8 mouse cellular contexts compared by ENCODE assay signal in genomic region chr8:107221924-107222851, GRCm38 (mm10).
DNase-seq lines count a peak whose midpoint lies in the region; ATAC-seq and TF ChIP-seq lines count a peak whose summit lies in the region.

No protein-coding gene starts in this region.

- H3K9ac ChIP-seq in MEL (ENCODE audit: control insufficient read depth, low read depth, low read length, poor library complexity, severe bottlenecking): peak overlapping the region; percentile 56
- no peak overlapping the region for H3K9ac ChIP-seq in liver, embryonic 11.5 days (ENCODE audit: low read depth, low read length)
- H3K9ac ChIP-seq in intestine, embryonic 15.5 days: no peak overlapping the region
- H3K9ac ChIP-seq in midbrain, embryonic 13.5 days (replicated peaks): no peak overlapping the region

- no peak overlapping the region for H3K4me2 ChIP-seq in liver, embryonic 11.5 days
- H3K4me2 ChIP-seq in intestine, embryonic 15.5 days (replicated peaks): no peak overlapping the region
- no peak overlapping the region for H3K4me2 ChIP-seq in midbrain, embryonic 13.5 days (replicated peaks)

- no peak for TF ChIP-seq CTCF in MEL (IDR thresholded peaks at IDR 0.05 in 2 of 3, conservative IDR thresholded peaks at IDR 0.05 in 1 of 3; ENCODE audit: control insufficient read depth in 1 of 3, insufficient read depth in 1 of 3, low read depth in 2 of 3, low read length in 3 of 3, poor library complexity in 1 of 3, severe bottlenecking in 1 of 3)

- peak; percentile 89 for DNase-seq in MEL (ENCODE audit: low read depth, low spot score)
- peak; percentile 88 to 94 for DNase-seq in adrenal gland, adult (ENCODE audit: inconsistent age in 2 of 2, low spot score in 1 of 2)
- peak; percentile 57 for DNase-seq in heart, adult 8-10 months (ENCODE audit: low spot score)
- DNase-seq in liver, embryonic 11.5 days (ENCODE audit: low spot score): no peak
- no peak for DNase-seq in cerebellum, adult 11 months
- no peak for DNase-seq in gastrocnemius, postnatal 25 days

- H3K9me3 ChIP-seq in MEL (replicated peaks; ENCODE audit: insufficient read depth, low read length): no peaks in the 10 kb centered on the region
- H3K9me3 ChIP-seq in liver, embryonic 11.5 days (ENCODE audit: control insufficient read depth, low read length): no peaks in the 10 kb centered on the region
- H3K9me3 ChIP-seq in intestine, embryonic 15.5 days: no peaks in the 10 kb centered on the region
- no peaks in the 10 kb centered on the region for H3K9me3 ChIP-seq in midbrain, embryonic 13.5 days

- peak; percentile 88 to 89 for TF ChIP-seq EP300 in MEL (IDR thresholded peaks at IDR 0.05; ENCODE audit: low read depth in 1 of 2, low read length in 2 of 2)

- peaks cover 0 to 35% of the 10 kb centered on the region in 2 experiments; a peak in 2 of 4 replicates for H3K36me3 ChIP-seq in MEL (ENCODE audit: control insufficient read depth in 1 of 2, insufficient read depth in 2 of 2, low read length in 2 of 2)
- no peaks in the 10 kb centered on the region for H3K36me3 ChIP-seq in liver, embryonic 11.5 days (ENCODE audit: control insufficient read depth, insufficient read depth, low read length)
- no peaks in the 10 kb centered on the region for H3K36me3 ChIP-seq in intestine, embryonic 15.5 days
- H3K36me3 ChIP-seq in midbrain, embryonic 13.5 days: no peaks in the 10 kb centered on the region

- peak in 1 of 2 experiments; percentile 50; a peak in 1 of 4 replicates for TF ChIP-seq POLR2A in MEL (IDR thresholded peaks at IDR 0.05; ENCODE audit: control insufficient read depth in 1 of 2, insufficient read depth in 1 of 2, low read depth in 1 of 2, low read length in 2 of 2, poor library complexity in 1 of 2)

- WGBS in liver, embryonic 11.5 days: 23% methylated on average over 8 of the region's 8 CpGs
- WGBS in intestine, embryonic 15.5 days: 54% methylated on average over 8 of the region's 8 CpGs
- WGBS in midbrain, embryonic 13.5 days: 56% methylated on average over 8 of the region's 8 CpGs

- peaks cover 19 to 40% of the 10 kb centered on the region in 2 experiments for H3K4me1 ChIP-seq in MEL (ENCODE audit: control insufficient read depth in 1 of 2, insufficient read depth in 2 of 2, low read length in 2 of 2)
- peaks cover 9% of the 10 kb centered on the region for H3K4me1 ChIP-seq in liver, embryonic 11.5 days (replicated peaks; ENCODE audit: control insufficient read depth, insufficient read depth, low read length)
- H3K4me1 ChIP-seq in intestine, embryonic 15.5 days (replicated peaks): 0 out of 2 replicates have a peak, but pooled peaks cover 4% of the 10 kb centered on the region
- 0 out of 2 replicates have a peak, but pooled peaks cover 2% of the 10 kb centered on the region for H3K4me1 ChIP-seq in midbrain, embryonic 13.5 days (replicated peaks)

- H3K27me3 ChIP-seq in MEL (ENCODE audit: control insufficient read depth in 1 of 2, insufficient read depth in 2 of 2, low read length in 2 of 2): no peaks in the 10 kb centered on the region
- H3K27me3 ChIP-seq in liver, embryonic 11.5 days (replicated peaks; ENCODE audit: control insufficient read depth, insufficient read depth, low read length): no peaks in the 10 kb centered on the region
- no peaks in the 10 kb centered on the region for H3K27me3 ChIP-seq in intestine, embryonic 15.5 days (replicated peaks)
- no peaks in the 10 kb centered on the region for H3K27me3 ChIP-seq in midbrain, embryonic 13.5 days

- no peaks in the 10 kb centered on the region for H3K79me2 ChIP-seq in MEL (ENCODE audit: control insufficient read depth, insufficient read depth, low read length, poor library complexity)

- H3K27ac ChIP-seq in MEL (ENCODE audit: control insufficient read depth, low read depth, low read length): peak overlapping the region; percentile 73
- H3K27ac ChIP-seq in liver, embryonic 11.5 days (ENCODE audit: low read depth, low read length): no peak overlapping the region; the same call in 1 of the 2 replicates
- no peak overlapping the region for H3K27ac ChIP-seq in intestine, embryonic 15.5 days
- no peak overlapping the region for H3K27ac ChIP-seq in midbrain, embryonic 13.5 days

- H3K4me3 ChIP-seq in MEL (ENCODE audit: control insufficient read depth in 1 of 2, insufficient read depth in 1 of 2, low read depth in 2 of 2, low read length in 2 of 2): peak overlapping the region; percentile 9 to 12; a peak in 3 of 4 replicates
- H3K4me3 ChIP-seq in liver, embryonic 11.5 days (ENCODE audit: low read depth, low read length): no peak overlapping the region
- no peak overlapping the region for H3K4me3 ChIP-seq in intestine, embryonic 15.5 days (replicated peaks)
- H3K4me3 ChIP-seq in midbrain, embryonic 13.5 days (replicated peaks): no peak overlapping the region

- ATAC-seq in liver, embryonic 11.5 days (replicated peaks; ENCODE audit: low FRiP score): 0 out of 2 replicates have a peak, but pooled peaks have one; percentile 23
- ATAC-seq in intestine, embryonic 15.5 days: no peak
- ATAC-seq in midbrain, embryonic 13.5 days: no peak

- TF ChIP-seq RAD21 in MEL (IDR thresholded peaks at IDR 0.05; ENCODE audit: low read depth, low read length): no peak

TF ChIP-seq in MEL, 35 proteins besides CTCF, POLR2A, EP300 and RAD21:
- TF ChIP-seq ETS1 (IDR thresholded peaks at IDR 0.05; ENCODE audit: low read depth, low read length): peak; percentile 58
- no peak for TF ChIP-seq POLR2AphosphoS5 (IDR thresholded peaks at IDR 0.05; ENCODE audit: borderline replicate concordance, low read depth, low read length)
- TF ChIP-seq MAX (IDR thresholded peaks at IDR 0.05; ENCODE audit: low read length): no peak
- no peak for TF ChIP-seq MAFK (IDR thresholded peaks at IDR 0.05; ENCODE audit: borderline replicate concordance, low read depth, low read length)
- TF ChIP-seq MYB (IDR thresholded peaks at IDR 0.05; ENCODE audit: low read depth, low read length): no peak
- no peak for TF ChIP-seq UBTF (IDR thresholded peaks at IDR 0.05; ENCODE audit: borderline replicate concordance, insufficient read depth, low read depth, low read length)
- TF ChIP-seq TBP (IDR thresholded peaks at IDR 0.05; ENCODE audit: low read depth, low read length): peak; percentile 61
- 0 out of 2 replicates have a peak, but pooled peaks have one; percentile 22 for TF ChIP-seq MYC (IDR thresholded peaks at IDR 0.05; ENCODE audit: low read depth, low read length)
- TF ChIP-seq NELFE (IDR thresholded peaks at IDR 0.05; ENCODE audit: low read depth, low read length): no peak; the same call in 1 of the 2 replicates
- TF ChIP-seq ZMIZ1 (IDR thresholded peaks at IDR 0.05; ENCODE audit: low read depth, low read length): no peak
- TF ChIP-seq USF2 (IDR thresholded peaks at IDR 0.05; ENCODE audit: borderline replicate concordance in 1 of 2, insufficient read depth in 1 of 2, low read depth in 1 of 2, low read length in 2 of 2): no peak
- no peak for TF ChIP-seq CHD2 (IDR thresholded peaks at IDR 0.05; ENCODE audit: low read length)
- peak; percentile 92 for TF ChIP-seq TCF12 (IDR thresholded peaks at IDR 0.05; ENCODE audit: low read depth, low read length)
- TF ChIP-seq MEF2A (IDR thresholded peaks at IDR 0.05; ENCODE audit: extremely low read depth, insufficient replicate concordance, low read depth, low read length, poor library complexity, severe bottlenecking): no peak
- TF ChIP-seq NRF1 (IDR thresholded peaks at IDR 0.05; ENCODE audit: insufficient read depth, low read depth, low read length, poor library complexity, severe bottlenecking): no peak
- peak; percentile 44; the same call in 1 of the 2 replicates for TF ChIP-seq MXI1 (IDR thresholded peaks at IDR 0.05; ENCODE audit: low read depth, low read length)
- peak; percentile 91 for TF ChIP-seq RCOR1 (IDR thresholded peaks at IDR 0.05; ENCODE audit: low read depth, low read length)
- TF ChIP-seq POLR2AphosphoS2 (IDR thresholded peaks at IDR 0.05; ENCODE audit: low read length): no peak
- peak; percentile 72 for TF ChIP-seq TAL1 (IDR thresholded peaks at IDR 0.05; ENCODE audit: low read length)
- TF ChIP-seq GABPA (IDR thresholded peaks at IDR 0.05; ENCODE audit: low read depth, low read length): no peak
- peak; percentile 42; the same call in 1 of the 2 replicates for TF ChIP-seq HCFC1 (IDR thresholded peaks at IDR 0.05; ENCODE audit: low read depth, low read length)
- no peak for TF ChIP-seq MAZ (IDR thresholded peaks at IDR 0.05; ENCODE audit: low read depth, low read length)
- TF ChIP-seq USF1 (IDR thresholded peaks at IDR 0.05; ENCODE audit: low read depth, low read length): no peak
- TF ChIP-seq ELF1 (IDR thresholded peaks at IDR 0.05; ENCODE audit: low read depth, low read length): peak; percentile 45; the same call in 1 of the 2 replicates
- TF ChIP-seq ZNF384 (IDR thresholded peaks at IDR 0.05; ENCODE audit: low read depth, low read length): peak; percentile 94
- TF ChIP-seq ZC3H11A (IDR thresholded peaks at IDR 0.05; ENCODE audit: low read depth, low read length): no peak
- no peak for TF ChIP-seq ZKSCAN1 (IDR thresholded peaks at IDR 0.05; ENCODE audit: low read depth, low read length)
- peak; percentile 32; the same call in 1 of the 2 replicates for TF ChIP-seq SIN3A (IDR thresholded peaks at IDR 0.05; ENCODE audit: low read length)
- no peak for TF ChIP-seq BHLHE40 (IDR thresholded peaks at IDR 0.05; ENCODE audit: borderline replicate concordance, low read depth, low read length)
- TF ChIP-seq GATA1 (IDR thresholded peaks at IDR 0.05; ENCODE audit: low read depth, low read length): peak; percentile 96
- TF ChIP-seq KAT2A (conservative IDR thresholded peaks at IDR 0.05; ENCODE audit: low read depth, low read length): no peak
- no peak for TF ChIP-seq E2F4 (IDR thresholded peaks at IDR 0.05; ENCODE audit: borderline replicate concordance, low read depth, low read length)
- TF ChIP-seq JUND (IDR thresholded peaks at IDR 0.05; ENCODE audit: low read depth, low read length): no peak
- TF ChIP-seq CHD1 (IDR thresholded peaks at IDR 0.05; ENCODE audit: low read depth, low read length): no peak
- no peak for TF ChIP-seq SMC3 (IDR thresholded peaks at IDR 0.05; ENCODE audit: low read depth, low read length)

Comparison
In these comparisons a context has a peak if more than half of its experiments do, and no peak if none do; other contexts are left out.
1. DNase-seq: peak in MEL (single experiment), adrenal gland, adult (2 of 2) and heart, adult 8-10 months (single experiment); none in liver, embryonic 11.5 days (single experiment), cerebellum, adult 11 months (single experiment) and gastrocnemius, postnatal 25 days (single experiment).
2. H3K4me3 ChIP-seq: peak in MEL (2 of 2); none in liver, embryonic 11.5 days (single experiment), intestine, embryonic 15.5 days (single experiment) and midbrain, embryonic 13.5 days (single experiment).